Mouse (Mus musculus) heart, postnatal 10 days (tissue): ENCODE results near the gene Plekhg1. TPM values are rescaled to one million over a fixed set of nuclear protein-coding genes. Genes with fewer than 3 reads are reported as not detected.

ENCODE experiments used
- DNase-seq, 2 experiments: peaks; one replicate each; pipeline ENCODE4 v3.0.0; 2021
- intact Hi-C: fragments of 180-260 bp; cut with DNase I; formaldehyde crosslinking; loops from one replicate; pipeline ENCODE4 v1.15.1; 2025
- total RNA-seq, 2 experiments: library from RNA; stranded (reverse); gene quantifications; 2 replicates each; pipeline ENCODE4 v1.2.3; 2021

Plekhg1 gene
- total RNA-seq, 2 experiments from 2014 or later: 23.3 to 23.4 TPM

GRCm38 (mm10) chr10:3740504-3741388, 582 bp downstream of the Plekhg1 start:
- intact Hi-C loops: loop anchor here (1.0 to 10.0 kb wide), 9 partner anchors 22 to 202 kb away; no protein-coding TSS in a partner anchor
- peak; percentile 66 to 70 for DNase-seq

DNA sequence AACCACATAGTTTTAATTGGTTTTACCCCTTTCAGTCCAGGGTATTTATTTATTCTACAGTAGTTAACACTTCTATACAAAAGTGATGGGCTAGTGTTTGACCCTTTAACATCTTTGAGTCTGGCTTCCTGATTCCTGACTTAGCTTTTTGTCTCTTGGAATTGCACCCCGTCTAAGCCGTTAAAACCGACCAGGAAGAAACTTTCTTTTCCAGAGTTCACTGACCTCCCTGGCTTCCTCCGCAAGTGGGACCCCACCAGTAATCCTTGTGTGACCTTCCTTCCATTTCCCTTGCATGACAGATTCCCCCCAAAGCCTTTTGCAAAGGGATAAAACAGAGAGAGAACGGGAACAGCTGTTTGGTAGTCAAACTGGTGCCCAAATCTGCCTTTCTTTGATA, 1.6 kb downstream of the Plekhg1 start:
- peak; percentile 16 to 38 for DNase-seq
- intact Hi-C loops: loop anchor here (1.0 to 10.0 kb wide), 9 partner anchors 21 to 201 kb away; no protein-coding TSS in a partner anchor

GRCm38 (mm10) chr10:3743069-3743468, 2.9 kb downstream of the Plekhg1 start:
- intact Hi-C loops: loop anchor here (5.0 to 10.0 kb wide), 3 partner anchors 62 to 134 kb away; no protein-coding TSS in a partner anchor
- DNase-seq: peak; percentile 47 to 52

DNA sequence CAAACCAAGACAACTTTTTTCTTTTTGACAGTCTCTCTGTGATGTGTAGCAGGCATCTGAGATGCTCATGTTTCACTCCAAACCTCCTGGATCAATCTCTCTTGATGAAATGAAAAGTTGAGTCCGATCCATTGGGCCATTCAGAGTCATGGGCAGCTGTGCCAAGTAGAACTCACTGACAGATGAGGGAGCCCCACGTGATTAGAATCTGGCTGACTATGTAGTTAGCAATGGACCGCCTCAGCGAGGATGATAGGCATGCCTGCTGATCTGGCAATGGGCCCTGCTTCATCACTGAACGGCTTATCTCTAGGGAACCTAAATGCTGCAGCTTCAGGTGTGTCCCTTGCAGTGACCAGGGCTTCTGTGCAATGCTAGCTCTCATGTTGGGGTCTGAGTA, 3.7 kb downstream of the Plekhg1 start:
- intact Hi-C loops: loop anchor here (5.0 to 10.0 kb wide), 3 partner anchors 61 to 133 kb away; no protein-coding TSS in a partner anchor
- no peak for DNase-seq

DNA sequence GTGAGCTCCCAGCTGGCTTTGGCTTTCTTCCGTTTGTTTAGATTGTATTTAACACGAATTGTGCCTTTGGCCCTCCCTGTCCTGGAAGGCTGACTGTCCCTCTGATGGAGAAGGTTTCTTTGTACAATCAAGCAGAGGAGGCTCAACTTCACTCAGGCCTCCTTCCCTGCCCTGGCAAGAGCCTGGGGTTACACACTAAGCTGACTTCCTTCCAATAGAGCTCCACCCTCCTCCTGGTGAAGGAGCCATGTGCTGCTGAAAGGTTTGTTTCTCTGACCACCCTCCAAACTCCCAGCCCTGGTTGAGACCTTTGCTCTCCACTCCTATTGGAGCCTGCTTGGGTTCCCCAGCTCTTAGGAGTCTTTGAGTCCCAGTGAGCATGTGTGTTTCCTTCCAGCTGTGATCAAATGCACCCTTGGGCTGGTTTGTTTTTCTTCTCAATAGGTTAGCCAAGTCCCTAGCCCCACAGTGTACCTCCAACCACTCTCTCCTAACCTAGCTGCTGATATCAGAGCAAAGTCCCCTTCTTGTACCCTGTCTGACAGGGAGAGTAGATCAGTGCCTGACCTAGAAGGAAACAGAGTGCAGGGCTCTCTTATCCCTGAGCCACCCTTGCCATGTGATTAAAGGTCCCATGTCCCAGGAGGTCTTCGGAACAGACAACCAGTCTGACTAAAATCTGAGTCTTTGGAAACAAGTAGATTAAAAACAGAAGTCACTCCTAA, 6.8 kb downstream of the Plekhg1 start:
- DNase-seq: peak; percentile 15 to 25
- intact Hi-C loops: loop anchor here (10.0 kb wide), 1 partner anchor 58 kb away; no protein-coding TSS in a partner anchor

DNA sequence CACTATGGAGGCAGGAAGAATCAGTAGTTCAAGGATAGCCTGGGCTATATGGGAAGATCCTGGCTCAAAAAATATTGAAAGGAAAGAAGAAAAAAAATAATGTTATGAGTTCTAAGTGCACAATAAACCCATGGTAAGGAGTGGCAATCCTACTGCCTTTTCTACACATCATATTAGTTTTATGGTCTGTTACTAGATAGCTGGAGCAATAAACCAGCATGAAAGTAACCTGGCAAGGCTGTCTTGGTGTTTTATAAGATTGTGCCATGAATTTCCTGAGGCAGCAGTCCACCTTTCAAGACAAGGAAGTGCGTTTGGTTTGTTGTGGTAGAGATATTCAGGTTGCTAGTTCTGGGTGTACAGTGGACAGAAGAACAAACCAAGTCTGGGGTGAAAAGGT, 9.4 kb downstream of the Plekhg1 start:
- DNase-seq: no peak
- intact Hi-C loops: loop anchor here (10.0 kb wide), 1 partner anchor 55 kb away; no protein-coding TSS in a partner anchor

DNA sequence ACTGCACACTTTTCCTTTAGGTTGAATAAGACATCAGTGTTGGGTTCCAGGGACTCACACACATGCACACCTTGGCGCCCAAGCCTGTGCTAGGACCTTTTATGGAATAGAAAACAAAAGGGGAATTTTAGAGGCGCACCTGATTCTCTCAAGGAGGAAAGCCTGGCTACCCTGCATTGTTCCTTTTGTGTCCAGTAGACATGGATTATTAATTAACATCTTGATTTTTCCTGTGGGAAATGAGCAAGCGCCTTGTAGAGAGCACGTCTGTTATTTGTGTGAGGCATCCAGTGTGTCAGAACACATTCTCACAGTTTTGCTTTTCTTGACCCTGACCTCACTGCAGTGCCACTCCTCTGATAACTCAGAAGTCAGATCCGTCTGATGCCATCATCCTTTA, 21.8 kb downstream of the Plekhg1 start:
- no peak for DNase-seq
- intact Hi-C loops: loop anchor here (2.0 to 5.0 kb wide), 3 partner anchors 21 to 130 kb away; partner anchors contain the start of gene Plekhg1

GRCm38 (mm10) chr10:3763199-3763598, 23.0 kb downstream of the Plekhg1 start:
- no peak for DNase-seq
- intact Hi-C loops: loop anchor here (2.0 to 5.0 kb wide), 3 partner anchors 20 to 131 kb away; partner anchors contain the start of gene Plekhg1

- no peak for DNase-seq
- intact Hi-C loops: no loop called here
These were observed 29.0 kb downstream of the Plekhg1 start for GRCm38 (mm10) chr10:3769131-3769530.

DNA sequence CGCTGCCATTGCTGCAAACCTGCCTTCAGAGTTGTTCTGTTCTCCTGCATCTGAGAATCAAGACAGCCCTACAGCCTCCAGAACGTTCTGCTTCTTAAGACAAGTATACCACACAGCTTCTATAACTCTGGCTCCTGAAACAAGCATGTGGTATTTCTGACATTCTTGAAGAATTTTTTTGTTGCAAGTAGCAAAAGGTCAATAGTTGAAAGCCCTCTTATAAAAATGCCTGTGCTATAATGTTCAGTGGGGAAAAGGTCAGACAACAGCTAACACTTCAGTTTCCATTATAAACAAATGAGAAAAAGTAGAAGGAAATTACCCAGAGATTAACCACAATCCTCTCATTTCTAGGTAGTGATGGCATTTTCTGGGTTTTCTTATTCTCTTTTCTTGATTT, 34.2 kb downstream of the Plekhg1 start:
- no peak for DNase-seq
- intact Hi-C loops: no loop called here

GRCm38 (mm10) chr10:3776761-3777160, 36.6 kb downstream of the Plekhg1 start:
- intact Hi-C loops: no loop called here
- DNase-seq: no peak

DNA sequence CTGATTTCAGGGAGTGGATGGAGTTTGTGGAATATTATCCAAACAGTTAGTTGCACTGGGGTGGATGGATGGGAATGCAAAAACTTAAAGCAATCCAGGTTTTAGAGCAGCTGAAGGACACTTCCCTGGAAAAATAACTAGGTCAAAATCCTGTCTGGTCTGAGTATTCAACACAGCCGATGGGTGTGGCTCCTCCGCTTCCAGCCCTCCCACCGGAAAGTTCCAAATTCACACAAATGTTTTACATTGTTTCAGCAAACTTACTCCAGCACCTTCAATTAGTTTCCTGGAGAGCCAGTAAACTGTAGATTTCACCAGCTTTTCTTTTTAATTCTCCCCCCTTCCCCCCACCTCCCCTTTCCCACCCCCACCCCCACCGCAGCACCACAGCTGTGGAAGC, 45.2 kb downstream of the Plekhg1 start:
- peak; percentile 30 to 35 for DNase-seq
- intact Hi-C loops: no loop called here

DNA sequence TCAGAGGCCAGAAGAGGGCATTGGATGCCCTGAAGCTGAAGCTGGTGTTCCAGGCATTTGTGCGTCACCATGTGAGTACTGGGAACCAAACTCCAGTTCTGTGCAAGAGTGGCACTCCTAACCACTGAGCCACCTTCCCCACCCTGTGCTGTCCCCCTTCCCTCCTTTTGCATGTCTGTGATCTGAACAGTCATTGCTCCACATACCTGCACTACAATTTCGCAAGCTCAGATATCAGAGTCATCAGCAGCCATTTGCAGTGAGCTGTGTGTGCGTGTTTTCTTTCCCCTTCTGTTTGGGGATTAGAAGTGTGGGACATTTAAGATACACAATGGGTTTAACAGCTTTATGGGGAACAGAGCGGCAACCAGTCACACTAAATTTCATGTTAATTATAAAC, 46.4 kb downstream of the Plekhg1 start:
- no peak for DNase-seq
- intact Hi-C loops: no loop called here

GRCm38 (mm10) chr10:3787006-3787405, 46.8 kb downstream of the Plekhg1 start:
- intact Hi-C loops: no loop called here
- DNase-seq: no peak

GRCm38 (mm10) chr10:3793825-3794224, 53.7 kb downstream of the Plekhg1 start:
- intact Hi-C loops: no loop called here
- DNase-seq: no peak

DNA sequence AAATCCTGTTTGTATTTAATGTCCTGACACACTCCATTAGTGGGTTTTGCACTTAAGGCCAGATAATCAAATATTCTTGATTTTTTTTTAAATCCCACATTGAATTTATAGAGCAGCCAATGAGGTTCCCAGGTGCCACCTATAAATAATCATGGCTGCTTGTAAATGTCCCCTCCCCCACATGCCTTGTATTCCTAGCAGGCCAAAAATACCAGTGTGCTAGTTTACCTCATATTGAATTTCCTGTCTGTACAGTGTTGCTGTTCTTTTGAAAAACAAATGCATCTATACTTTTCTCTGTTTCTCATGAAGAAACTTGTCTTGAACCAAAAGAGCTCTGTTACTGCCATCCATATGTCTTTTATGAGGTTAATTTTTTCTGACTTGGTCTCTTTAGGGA, 59.3 kb downstream of the Plekhg1 start:
- intact Hi-C loops: no loop called here
- peak in 1 of 2 experiments; percentile 20 for DNase-seq

GRCm38 (mm10) chr10:3801254-3801653, 61.1 kb downstream of the Plekhg1 start:
- intact Hi-C loops: loop anchor here (5.0 to 10.0 kb wide), 2 partner anchors 56 to 104 kb away; partner anchors contain the start of gene Plekhg1
- no peak for DNase-seq

DNA sequence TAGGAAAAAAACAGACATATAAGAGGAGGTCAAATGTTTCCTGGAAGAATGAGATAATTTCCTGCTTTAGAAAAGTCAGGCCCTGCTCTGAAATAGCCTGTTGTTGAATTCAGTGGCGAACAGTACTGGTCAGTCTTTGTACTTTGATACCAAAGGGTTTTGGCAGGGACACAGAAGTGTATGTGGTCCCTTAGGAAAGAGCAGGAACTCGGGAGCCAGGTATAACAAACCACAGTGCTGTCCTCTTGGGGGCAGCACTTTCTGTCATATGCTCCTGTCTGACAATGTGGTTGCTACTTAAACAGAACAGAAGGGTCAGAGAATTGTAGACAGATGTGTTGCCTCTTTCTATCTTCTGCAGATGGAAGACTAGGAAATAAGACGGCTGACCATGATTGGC, 65.2 kb downstream of the Plekhg1 start:
- intact Hi-C loops: loop anchor here (5.0 to 10.0 kb wide), 2 partner anchors 61 to 233 kb away; partner anchors contain the start of gene Plekhg1
- DNase-seq: peak; percentile 42 to 45

- intact Hi-C loops: loop anchor here (2.0 to 10.0 kb wide), 3 partner anchors 63 to 236 kb away; partner anchors contain the start of gene Plekhg1
- no peak for DNase-seq
These were observed 67.8 kb downstream of the Plekhg1 start for GRCm38 (mm10) chr10:3807980-3808379.

DNA sequence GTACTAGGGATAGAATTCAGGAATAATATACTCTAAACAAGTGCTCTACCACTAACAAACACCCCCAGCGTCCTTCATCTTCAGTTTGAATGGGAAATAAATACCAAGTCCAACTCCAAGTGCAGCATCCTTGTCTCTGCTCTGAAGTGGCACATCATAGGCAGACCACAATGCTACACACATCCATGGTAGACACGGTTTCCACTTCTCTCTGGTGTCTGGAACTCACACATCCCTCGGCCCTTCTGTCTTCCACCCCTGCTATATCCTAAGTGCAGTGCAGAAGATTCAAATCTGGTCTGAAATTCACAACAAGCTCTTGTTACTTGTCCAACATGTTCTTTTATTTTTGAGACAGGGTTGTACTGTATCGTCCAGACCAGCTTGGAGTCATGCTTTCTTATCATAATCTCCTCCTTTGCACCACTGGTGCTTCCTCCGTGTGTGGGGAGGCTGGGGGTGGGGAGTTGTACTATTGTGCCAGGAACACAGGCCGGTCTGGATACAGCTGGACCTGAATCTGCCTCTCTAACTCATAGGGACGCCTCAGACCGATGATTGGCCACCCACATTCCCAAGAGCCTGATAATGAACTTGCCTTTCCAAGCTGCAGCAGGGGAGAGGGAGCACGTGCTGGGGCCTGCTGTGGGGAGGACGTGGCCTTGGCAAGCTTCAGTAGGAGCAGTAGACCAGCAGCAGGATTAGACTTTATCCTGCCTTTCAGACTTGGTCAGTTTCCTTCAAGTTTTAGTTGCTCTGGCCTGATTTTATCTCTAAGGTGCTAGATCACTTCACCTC, 70.5 kb downstream of the Plekhg1 start:
- DNase-seq: peak; percentile 79 to 84
- intact Hi-C loops: no loop called here
